Mouse (Mus musculus) right cerebral cortex, adult 2 months (tissue): ENCODE results near the gene D630045J12Rik.
A peak's percentile ranks its signal among the peaks of the same experiment; 100 is the strongest.

Experiments
- DNase-seq, 2 experiments: peaks; one replicate each; pipeline ENCODE4 v3.0.0; 2021 to 2022; ENCODE audit warnings: low spot score in 2 of 2

The D630045J12Rik gene

DNA sequence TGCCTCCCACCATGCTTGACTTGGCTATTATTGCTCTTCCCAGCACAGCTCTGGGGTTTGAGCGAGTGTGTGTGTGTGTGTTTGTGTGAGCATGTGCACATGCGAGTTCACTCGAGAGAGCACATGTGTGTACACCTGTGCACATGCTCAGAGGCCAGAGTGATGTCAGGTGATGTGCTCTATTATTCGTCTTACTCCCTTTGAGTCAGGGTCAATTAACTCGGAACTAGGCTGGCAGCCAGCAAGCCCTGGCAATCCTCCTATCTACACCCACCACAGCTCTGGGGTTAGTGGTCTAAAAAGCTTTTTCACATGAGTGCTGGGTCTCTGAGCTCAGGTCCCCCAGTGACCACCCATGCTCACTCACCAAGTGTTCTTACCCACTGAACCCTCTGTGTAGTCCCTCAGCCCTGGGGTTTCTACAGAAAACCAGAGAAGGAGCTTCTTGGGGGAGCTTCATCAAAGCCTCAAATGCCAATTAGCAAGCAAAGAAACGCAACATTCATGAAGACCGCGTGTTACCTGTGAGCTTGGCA is 11.4 kb downstream of the D630045J12Rik start:
- no peak for DNase-seq

DNA sequence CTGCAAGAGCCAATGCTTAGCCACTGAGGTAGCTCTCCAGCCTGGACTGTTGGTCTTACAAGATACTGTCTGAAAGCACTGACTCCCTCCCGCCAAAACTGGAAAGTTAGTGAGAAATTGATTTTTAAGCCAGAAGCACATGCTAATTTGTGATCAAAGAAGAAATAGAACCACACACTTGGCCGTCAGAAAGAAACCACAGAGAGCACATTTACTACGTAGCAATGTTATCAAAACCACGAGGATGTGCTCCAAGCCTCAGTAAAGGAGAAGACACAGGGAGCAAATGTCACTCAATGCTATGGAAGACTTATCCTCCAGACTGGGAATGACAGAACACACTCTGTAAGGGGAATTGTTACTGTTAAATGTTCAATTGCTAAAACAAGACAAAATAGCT is 12.3 kb downstream of the D630045J12Rik start:
- DNase-seq: no peak

DNA sequence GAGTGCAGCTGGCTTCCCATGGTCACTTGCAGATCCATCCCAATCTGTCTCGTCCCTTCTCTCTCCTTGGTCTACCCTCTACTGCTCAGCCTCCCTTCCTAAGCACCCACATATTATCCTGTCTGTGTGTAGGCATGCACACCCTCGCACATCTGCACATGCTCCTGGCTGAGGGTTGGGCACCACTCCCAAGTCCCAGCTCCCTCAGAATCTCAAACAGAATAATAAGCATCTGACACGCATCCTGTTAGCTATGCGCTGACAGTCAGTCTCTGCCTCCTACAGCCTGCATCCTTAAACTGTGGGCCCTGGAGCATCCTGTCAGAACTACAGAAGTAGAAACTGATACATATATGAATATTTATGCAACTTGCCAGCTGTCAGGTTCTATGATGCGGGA is 13.2 kb downstream of the D630045J12Rik start:
- peak; percentile 74 for DNase-seq

DNA sequence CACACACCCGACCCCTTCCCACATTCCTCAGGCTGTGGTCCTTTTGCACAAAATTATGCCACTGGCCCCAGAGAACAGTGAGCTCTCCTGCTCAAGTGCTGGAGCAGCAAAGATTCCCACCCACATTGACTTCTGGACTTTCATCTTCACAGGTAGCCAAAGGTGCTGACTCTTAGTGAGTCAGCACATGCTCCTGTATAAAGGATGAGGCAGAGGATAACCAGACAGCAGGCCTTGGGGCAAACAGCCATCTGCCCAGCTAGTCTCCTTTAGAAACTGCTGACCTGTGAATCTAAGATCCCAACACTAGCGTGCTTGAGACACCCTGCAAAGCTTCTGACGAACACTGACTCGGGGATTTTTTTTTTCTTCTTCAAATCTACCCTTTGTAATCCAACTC is 15.4 kb downstream of the D630045J12Rik start:
- no peak for DNase-seq

DNA sequence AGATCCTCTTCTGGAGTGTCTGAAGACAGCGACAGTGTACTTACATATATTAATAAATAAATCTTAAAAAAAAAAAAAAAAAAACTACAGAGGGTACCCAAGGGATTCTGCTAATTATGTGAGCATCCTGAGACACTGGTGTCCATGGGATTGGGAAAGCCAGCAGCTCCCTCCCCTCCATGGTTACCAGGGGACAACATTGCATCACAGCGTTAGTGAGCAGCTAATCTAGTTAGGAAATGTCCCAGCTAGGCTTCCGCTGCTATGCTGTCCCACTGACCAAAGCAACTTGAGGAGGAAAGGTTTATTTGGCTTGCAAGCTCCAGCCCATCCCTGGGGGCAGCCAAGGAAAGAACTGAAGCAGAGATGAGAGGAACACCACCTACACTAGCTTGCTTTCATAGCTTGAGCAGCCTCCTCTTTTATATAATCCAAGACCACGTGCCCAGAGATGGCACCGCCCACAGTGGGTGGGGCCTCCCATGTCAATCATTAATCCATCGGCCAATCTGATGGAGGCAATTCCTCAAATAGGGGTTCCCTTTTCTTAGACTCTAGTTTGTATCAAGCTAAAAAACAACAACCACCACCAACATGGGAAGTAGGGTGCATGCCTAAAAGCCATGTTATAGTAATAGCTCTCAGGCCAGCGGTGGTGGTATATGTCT is 17.7 kb downstream of the D630045J12Rik start:
- DNase-seq: no peak

DNA sequence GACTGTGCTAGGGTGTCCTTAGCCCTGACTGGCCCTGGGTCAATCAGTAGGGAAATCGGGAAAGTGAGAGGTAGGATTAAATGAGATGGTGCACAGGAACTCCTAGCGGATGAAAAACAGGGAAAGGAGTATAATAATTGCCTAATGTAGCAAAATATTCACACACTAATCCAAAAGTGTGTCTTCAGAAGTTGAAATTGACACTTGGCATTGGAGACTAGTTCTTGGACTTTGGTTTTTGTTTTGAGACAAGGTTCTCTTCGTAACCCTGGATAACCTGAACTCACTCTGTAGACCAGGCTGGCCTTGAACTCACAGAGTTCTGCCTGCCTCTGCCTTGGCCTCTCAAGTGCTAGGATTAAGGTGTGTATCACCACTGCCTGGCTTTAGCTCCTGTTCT is 20.0 kb downstream of the D630045J12Rik start:
- no peak for DNase-seq

DNA sequence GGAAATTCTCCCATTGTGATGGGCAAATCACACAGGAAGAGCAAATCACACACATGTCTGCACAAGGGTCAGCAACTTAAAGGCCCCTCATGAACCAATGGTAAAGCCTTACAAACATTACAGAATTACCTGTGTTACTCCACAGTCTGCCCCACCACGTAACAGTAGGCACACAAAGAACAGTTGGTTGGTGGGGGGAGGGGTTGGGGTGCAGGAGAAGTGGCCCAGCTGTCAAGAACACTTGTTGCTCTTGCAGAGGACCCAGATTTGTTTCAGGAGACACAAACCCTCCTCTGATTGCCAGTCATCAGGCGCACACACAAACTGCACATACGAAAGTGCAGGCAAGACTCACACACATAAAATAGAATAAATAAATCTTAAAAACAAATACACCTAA is 20.9 kb downstream of the D630045J12Rik start:
- no peak for DNase-seq

DNA sequence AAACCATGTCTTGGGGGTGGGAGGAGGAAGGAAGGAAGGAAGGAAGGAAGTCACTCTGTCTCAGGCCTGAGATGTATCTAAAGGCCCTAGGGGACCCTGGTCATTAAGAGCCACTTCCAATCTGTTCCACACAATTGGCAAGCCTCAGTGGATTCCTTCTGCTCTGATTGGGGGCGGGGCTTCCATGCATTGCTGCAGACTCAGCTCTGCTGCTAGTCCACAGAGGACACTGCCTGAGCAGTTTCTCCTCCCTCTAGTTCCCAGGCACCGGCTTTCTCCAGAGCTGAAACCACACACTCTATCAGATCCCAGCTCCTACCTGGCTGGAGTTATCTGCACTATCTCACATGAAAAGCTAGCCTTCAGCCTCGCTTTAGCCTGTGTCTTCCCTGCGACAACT is 21.8 kb downstream of the D630045J12Rik start:
- no peak for DNase-seq

DNA sequence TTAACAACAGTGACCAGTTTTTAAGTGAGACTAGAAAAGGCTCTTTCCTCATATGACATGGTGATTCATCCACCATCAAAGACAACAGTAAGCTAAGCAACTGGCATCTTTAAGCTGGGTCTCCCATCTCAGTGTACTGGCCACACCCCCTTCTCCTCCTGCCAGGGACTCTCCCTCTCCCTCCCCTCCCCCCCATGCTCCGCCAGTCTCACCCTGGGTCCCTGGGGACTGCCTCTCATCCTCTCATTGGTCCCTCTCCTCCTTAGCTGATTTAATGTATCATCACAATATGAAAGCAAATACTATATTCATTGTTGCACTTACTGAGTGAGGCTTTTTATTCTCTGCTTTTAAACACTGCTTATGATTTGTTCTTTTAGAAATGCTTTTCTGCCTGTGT is 29.7 kb downstream of the D630045J12Rik start:
- no peak for DNase-seq

DNA sequence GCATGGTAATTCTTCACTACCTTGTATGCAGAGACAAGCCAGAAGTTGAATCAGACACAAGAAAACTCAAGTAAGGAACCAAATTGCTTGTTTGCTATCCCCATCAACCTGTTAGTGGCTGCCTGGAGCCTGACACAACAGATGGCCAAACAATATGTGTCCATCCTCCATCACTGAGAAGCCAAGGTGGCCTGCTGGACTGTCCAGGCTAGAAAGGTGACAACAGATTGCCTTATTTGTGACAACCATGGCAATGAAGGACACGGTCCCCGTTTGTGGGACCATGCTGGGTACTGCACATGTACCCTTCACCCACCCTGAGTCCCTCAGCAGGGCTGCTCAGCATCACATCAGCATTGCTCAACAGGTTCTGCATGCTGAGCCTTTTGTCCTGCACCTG is 34.5 kb downstream of the D630045J12Rik start:
- no peak for DNase-seq

DNA sequence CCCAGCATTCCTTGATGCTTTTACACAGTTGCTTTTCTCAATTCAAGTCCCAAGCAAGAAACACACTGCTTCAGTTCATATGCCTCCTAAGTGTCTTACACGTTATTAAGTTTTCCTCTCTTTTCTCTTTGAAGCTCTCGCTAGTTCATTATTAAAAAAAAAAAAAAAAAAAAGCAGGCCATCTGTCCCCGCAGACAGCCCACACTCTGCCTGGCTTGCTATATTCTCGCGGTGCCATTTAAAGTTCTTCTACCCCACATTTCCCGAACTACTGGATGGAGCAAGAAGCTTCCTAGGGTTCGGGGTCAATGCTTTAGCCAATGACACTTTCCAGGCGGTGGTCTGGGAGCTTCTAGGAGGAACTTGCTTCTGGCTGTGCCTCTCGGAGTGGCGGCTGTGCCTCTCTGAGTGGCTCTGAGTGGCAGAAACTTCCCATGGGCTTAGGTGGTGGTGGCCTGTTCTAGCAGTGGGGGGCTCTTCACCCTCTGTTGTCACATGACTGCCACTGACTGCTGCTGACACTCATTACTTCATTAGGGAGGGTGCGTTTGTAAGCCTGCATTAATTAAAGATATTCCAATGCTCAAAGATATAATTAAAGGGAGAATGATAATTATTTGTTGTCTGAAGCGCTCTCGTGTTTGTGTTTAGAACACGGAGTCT is 38.2 kb downstream of the D630045J12Rik start:
- DNase-seq: no peak

DNA sequence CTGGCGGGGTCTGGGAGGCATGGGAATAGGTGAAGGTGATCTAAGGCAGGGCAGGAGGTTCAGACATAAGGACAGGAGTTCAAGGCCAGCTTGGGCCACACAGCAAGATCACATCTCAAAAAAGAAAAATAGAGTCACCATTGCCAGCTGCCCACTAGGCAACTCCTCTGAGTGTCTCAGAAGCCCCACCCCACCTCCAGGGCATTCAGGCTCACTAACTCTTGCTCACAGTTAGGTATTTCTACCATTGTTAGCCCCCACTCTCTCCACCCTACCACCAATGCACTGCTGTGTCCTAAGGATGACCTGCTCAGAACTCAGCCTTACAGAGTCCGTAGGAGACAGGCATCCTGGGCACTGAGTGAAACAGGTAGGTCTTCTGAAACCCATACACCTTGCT is 46.2 kb downstream of the D630045J12Rik start:
- DNase-seq: no peak

DNA sequence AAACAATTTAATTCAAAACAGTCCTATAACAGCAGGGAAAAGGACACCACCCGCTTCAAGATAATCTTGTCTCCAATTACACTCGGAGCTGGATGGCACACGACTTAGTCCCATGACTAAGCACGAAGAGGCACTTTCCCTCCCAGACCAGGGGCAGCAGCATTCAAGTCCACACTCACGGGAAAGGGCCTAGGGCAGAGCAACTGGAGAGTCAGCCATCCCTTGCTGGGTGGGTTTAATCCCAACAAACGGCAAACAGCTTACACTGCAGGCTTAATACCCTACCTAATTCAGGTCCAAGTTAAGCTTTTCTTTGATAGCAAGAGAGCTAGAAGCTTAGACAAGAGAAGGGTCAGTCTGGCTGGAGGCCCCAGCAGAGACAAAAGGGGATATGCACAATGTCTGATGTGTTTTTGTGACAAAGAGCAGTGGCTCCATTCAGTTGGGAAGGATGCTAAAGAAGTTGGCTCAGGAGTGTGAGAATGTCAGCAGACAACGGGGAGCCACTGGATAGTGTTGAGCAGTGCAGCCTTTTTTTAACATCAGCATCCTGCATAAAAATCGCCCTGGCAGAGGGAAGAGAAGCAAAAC is 46.8 kb downstream of the D630045J12Rik start:
- DNase-seq: no peak

DNA sequence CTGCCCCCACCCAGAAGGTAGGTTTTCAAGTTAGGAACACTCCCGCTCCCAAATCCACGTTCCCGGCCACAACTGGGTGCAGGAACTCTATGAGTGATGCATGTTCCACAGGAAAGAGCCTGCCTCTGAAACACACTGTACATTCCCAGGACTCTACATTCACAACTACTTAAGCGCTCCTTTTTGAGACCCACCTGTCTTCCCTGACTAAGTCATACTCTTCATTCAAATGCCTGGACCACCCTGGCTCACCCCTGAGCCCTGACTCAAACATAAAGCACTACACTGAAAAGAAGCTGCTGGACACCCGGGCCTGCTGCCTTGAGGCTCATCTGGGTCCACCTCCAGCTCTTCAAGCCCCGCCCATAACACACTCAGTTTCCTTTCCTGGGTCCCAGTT is 48.4 kb downstream of the D630045J12Rik start:
- no peak for DNase-seq

DNA sequence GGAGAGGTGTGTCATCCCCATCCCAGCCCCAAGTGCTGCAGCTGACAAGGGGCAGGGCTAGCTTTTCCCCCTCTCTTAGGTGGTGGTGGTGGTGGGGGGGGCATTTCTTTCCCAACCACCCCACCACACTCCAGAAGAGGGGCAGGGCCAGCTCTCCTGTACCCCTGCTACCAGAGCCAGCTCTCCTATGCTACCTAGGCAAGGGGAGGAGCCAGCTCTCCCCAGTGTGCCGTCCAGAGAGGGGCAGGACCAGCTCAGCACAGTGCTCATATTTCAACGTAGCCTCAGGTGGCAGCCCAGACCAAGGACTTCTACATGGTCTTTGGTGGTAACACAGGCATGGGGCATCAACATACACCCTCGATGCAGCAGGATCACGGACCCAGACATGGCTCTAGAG is 50.0 kb downstream of the D630045J12Rik start:
- no peak for DNase-seq

DNA sequence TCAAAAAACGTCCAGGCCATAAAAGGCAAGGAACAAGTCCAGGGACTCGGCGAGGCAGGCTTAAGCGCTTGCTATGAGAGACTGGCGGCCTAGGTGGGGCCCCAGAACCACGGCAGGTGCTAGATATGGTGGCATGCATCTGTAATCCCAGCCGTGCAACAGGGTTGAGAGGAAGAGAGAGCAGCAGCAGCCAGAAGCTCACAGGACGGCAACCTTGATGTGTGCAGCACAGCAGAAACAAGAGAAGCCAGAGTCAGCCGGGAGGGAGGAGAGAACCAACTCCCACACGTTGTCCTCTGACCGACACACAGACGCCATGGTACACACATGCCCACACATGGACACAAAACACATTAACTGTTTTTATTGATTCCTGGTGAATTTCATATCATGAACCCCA is 51.0 kb downstream of the D630045J12Rik start:
- DNase-seq: no peak

DNA sequence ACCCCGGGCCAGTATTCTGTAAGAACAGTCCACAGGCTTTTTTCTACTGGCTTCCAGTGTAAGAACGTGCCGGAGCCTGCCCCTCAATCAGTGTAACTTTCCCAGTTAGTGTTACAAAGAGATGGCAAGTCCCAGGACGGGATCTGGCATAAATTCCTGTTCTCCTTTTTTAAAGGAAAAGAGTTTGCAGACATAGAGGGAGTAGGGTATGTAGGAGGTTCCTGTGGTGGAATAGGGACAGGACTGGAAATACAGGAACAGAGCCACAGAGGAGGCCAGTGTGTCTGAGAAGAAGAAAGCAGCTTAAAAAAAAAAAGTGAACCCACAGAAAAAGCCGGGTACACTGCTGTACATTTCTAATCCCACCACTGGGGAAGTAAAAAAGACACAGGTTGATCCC is 52.3 kb downstream of the D630045J12Rik start:
- DNase-seq: no peak

DNA sequence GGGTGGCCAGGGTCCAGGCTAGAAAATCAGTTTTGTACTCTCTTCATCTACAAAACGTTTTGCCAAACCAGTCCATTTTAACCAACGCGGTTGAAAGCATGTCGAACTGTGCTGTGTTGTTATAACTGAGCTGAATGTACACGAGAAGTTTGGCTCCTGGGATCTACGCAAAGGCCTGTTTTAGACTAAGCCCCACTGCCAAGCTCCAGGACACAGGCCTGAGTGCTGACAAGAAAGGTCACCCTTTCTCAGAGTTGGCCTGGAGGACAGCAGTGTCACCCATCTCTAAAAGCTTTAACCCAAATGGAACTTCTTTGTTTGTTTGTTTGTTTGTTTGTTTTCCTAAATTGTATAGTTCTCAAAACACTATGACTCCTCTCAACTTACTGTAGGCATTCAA is 54.2 kb downstream of the D630045J12Rik start:
- DNase-seq: no peak

DNA sequence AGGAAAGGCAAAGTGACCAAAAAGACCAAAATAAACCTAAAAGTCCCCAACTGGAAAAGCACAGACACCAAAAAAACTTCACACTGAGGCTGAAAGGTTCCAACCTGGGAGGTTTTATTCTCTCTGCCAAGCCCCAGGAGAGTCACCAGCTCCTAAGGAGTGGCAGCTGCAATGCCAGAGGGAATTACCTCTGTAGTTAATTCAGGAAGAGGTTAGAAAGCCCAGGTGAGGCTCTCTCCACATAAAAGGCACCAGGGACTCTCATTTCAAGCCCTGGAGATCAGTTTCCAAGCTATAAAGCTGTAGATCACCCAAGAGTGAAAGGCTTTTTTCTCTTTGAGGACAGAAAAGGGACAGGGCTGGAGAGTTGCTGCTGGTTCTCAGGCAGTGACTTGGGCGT is 55.1 kb downstream of the D630045J12Rik start:
- DNase-seq: no peak

DNA sequence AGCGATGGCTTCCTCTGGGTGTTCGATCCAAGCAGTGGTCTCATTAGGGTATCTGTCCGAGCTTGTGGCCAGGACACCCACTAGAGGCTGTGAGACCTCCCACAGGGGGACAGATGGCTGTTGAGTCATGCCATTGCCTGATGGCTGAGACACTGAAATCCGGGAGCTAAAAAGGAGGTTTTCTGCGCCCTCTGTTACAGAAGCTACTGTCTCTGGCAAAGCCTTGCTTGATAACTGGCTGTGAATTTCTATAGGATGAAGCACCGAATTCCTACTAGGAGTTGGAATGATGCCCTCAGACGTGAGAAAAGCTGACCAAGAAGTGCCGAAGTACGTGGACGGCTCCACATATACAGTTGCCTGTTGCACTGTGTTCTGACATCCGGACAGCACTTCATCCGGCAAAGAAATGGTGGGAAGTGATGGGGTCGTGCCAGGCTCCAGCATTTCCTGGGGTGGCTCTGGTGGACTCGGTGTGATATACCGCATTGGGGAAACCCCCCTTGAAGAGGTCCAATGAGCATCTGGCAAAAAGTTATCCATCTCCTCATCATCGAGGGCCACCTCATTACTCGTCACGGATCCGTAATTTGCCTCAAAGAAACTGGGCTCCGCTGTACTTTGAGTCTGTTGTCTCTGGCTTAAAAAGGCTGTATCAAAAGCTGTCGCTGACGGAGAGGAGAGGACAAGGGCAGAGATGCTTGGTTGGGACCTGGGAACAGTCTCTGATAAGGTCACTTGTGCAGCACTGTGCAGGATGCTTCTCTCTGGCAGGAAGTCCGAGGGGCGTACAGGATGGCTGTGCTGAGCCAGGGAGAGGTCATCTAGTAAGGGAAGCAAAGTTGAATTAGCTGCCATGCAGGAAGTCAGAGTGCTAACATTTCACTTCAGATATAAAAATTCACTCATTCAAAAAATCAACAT is 57.3 kb downstream of the D630045J12Rik start:
- DNase-seq: peak; percentile 64 to 71

DNA sequence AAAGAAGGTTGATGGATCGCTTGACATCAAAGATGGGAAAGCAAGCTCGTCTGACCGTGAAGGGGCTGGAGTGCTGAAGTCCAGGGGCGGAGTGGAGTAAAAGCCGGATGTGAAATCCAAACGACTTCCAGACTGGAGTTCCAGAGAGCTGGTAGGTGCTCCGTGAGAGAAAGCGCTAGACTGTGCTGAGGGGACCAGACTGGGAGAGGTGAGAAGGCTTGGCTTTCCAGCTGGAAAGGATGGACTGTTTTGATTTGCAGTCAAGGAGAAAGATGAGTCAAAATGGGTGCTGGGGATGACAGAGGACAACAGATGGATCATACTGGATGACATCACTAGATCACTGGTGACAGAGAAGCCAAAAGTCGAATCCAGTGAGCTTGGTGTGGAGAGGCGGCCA is 58.5 kb downstream of the D630045J12Rik start:
- no peak for DNase-seq

DNA sequence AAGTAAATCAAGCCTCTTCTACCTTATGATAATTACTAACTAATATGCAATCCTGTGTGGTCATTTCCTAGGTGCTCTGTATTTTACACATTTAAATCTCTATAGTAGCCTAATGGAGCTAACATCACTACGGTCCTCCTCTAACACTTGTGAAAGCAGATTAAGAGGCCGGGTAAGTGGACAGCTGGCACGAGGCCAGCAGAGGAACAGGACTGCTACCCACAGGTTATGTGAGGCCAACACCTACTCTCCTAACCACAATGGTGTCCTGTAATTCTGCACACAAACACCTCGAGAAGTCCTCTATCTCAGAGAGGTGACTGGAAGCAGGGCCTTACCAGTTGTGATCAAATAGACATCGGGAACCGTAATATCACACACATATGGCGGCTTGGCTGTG is 59.8 kb downstream of the D630045J12Rik start:
- DNase-seq: no peak
